Mouse (Mus musculus) limb, embryonic 12.5 days (tissue): ENCODE measurements around the gene Kcnk3. TPM values are rescaled to one million over a fixed set of nuclear protein-coding genes. Genes with fewer than 3 reads are reported as not detected.

Experiments used
- ATAC-seq: fragments of 200-750 bp; cut with Nextera tagmentation; 2 replicates; pipeline ENCODE4 v1.8.0; 2017; ENCODE audit warnings: low read depth, moderate TSS enrichment; ENCODE audit not compliant: insufficient number of reproducible peaks, insufficient read depth, low FRiP score, low TSS enrichment
- H3K27ac ChIP-seq: fragments of 300-500 bp; sonication (generic); 2 replicates; pipeline ENCODE4 v1.5.1; 2016; ENCODE audit warnings: mild to moderate bottlenecking, moderate library complexity
- H3K27me3 ChIP-seq: fragments of 300-500 bp; sonication (generic); 2 replicates; pipeline ENCODE4 v1.6.1; 2016; ENCODE audit warnings: mild to moderate bottlenecking, moderate library complexity
- H3K36me3 ChIP-seq: fragments of 300-500 bp; sonication (generic); 2 replicates; pipeline ENCODE4 v1.6.1; 2016; ENCODE audit warnings: mild to moderate bottlenecking, moderate library complexity
- H3K4me1 ChIP-seq: fragments of 300-500 bp; sonication (generic); replicated peaks from 2 replicates; pipeline ENCODE4 v1.6.1; 2016
- H3K4me2 ChIP-seq: fragments of 300-500 bp; sonication (generic); 2 replicates; pipeline ENCODE4 v1.6.1; 2016; ENCODE audit warnings: mild to moderate bottlenecking, moderate library complexity
- H3K4me3 ChIP-seq: fragments of 300-500 bp; sonication (generic); replicated peaks from 2 replicates; pipeline ENCODE4 v1.5.1; 2016; ENCODE audit warnings: mild to moderate bottlenecking
- H3K9ac ChIP-seq: fragments of 300-500 bp; sonication (generic); replicated peaks from 2 replicates; pipeline ENCODE4 v1.6.1; 2016; ENCODE audit warnings: mild to moderate bottlenecking, moderate library complexity
- H3K9me3 ChIP-seq: fragments of 300-500 bp; sonication (generic); 2 replicates; pipeline ENCODE4 v1.6.1; 2016; ENCODE audit warnings: mild to moderate bottlenecking, moderate library complexity
- WGBS: fragments of 180-500 bp; shearing (Covaris S2); methylation state at CpG from one replicate; pipeline ENCODE4 v1.1.7; 2016; 5-methylcytosine and 5-hydroxymethylcytosine counted together
- polyA plus RNA-seq: library from polyadenylated mRNA; unstranded; fragments of >200 nt; fragmentation: Nextera tagmentation; extraction: Ambion mirVana; gene quantifications from 2 replicates; pipeline ENCODE4 v1.2.1, GENCODE M21; 2016

Gene Kcnk3
- polyA plus RNA-seq, 1 experiment from 2014 or later, result 0.30 TPM

DNA sequence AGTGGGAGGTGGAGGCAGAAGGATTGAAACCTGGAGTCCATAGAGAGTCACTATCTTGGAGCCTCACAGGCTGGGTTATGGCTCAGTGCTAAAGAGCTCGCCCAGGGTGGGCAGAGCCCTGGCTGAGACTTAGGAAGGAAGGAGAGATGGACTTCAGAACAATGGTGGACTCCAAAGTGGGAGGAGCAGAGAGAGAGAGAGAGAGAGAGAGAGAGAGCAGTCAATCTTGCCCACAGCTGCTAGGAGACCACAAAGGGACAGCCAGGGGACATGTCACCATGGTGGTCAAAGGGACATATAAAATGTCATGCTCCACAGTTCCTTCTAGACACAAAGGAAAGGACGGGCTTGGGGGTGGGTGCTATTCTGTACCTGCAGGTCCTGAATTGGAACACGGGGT lies 15.3 kb downstream of the Kcnk3 start:
- no peak overlapping the region for H3K4me3 ChIP-seq
- no peak overlapping the region for H3K9ac ChIP-seq
- no peaks in the 10 kb centered on the region for H3K4me1 ChIP-seq
- peaks cover 8% of the 10 kb centered on the region; the same call in 1 of the 2 replicates for H3K27me3 ChIP-seq
- H3K27ac ChIP-seq, result no peak overlapping the region
- H3K9me3 ChIP-seq, result no peaks in the 10 kb centered on the region
- no peak for ATAC-seq
- no peaks in the 10 kb centered on the region for H3K36me3 ChIP-seq
- 71% methylated on average over 3 of the region's 3 CpGs for WGBS
- H3K4me2 ChIP-seq, result no peak overlapping the region

DNA sequence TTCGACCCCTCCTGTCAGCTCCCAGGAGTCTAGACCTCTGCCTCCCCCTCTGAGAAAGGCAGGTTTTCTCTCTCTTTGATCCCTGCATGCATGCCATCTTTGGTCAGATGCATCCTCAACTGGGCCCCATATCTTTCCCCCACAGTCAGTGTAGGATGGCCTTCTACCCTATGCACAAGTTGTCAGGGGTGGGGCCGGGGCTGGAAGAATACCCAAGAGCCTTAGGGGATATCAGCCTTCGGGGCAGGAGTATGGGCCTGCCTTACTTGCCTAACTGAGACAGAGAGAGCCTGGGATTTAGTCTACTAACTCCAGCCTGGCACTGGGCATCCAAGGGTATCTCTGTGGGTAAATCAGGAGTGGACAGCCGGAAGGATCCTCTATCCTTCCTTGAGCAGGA lies 16.0 kb downstream of the Kcnk3 start:
- no peak for ATAC-seq
- no peak overlapping the region for H3K4me3 ChIP-seq
- 0 out of 2 replicates have a peak, but pooled peaks cover 4% of the 10 kb centered on the region for H3K9me3 ChIP-seq
- H3K9ac ChIP-seq, result no peak overlapping the region
- no peaks in the 10 kb centered on the region for H3K4me1 ChIP-seq
- H3K4me2 ChIP-seq, result no peak overlapping the region
- H3K27me3 ChIP-seq, result peaks cover 8% of the 10 kb centered on the region; the same call in 1 of the 2 replicates
- H3K27ac ChIP-seq, result no peak overlapping the region
- WGBS, result 57% methylated on average over 4 of the region's 4 CpGs
- no peaks in the 10 kb centered on the region for H3K36me3 ChIP-seq

DNA sequence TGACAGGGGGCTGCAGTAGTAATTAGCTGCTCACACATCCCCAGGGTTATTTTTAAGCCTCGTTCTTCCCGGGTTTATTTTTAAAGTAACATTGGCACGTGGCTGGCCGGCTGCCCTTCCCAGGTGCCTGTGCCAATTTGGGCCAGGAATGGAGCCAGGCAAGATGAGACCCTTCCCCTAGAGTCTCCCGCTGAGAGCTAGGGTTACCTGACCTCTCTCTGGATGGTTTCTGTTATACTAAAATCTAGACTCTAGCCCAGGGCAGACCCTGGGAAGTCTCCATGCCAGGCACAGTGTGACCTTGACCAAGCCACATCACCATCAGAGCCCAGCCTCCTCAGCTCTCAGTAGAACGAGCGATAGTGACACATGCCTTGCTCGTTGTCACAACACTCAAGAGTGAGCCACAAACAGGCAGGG lies 16.8 kb downstream of the Kcnk3 start:
- WGBS, result 77% methylated on average over 8 of the region's 8 CpGs

DNA sequence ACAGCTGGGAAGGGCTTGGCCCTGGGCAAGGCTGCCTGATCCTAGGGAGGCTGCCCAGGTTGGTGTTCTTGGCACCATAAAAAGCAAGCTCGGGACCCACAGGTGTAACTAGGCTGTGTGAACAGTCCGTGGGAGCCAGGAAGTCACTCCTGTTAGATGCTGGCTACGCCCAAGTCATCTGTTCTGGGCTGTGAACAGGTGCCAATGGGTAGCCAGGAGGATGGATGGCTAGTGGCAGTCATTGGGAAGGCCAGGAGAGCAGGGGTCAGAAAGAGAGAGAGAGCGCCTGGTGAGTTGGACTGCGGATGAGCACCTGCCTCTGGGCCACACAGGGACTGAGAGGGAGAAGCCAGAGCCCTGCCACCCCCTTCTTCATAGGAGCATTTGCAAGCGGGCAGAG lies 17.7 kb downstream of the Kcnk3 start:
- no peaks in the 10 kb centered on the region for H3K4me1 ChIP-seq
- 82% methylated on average over 6 of the region's 6 CpGs for WGBS

More for the DNA sequence above, 16.8 kb downstream of the Kcnk3 start:
- H3K4me3 ChIP-seq, result no peak overlapping the region
- ATAC-seq, result no peak
- H3K27ac ChIP-seq, result no peak overlapping the region
- H3K27me3 ChIP-seq, result peaks cover 8% of the 10 kb centered on the region; the same call in 1 of the 2 replicates
- H3K36me3 ChIP-seq, result no peaks in the 10 kb centered on the region
- no peaks in the 10 kb centered on the region for H3K4me1 ChIP-seq
- H3K4me2 ChIP-seq, result no peak overlapping the region
- H3K9ac ChIP-seq, result no peak overlapping the region
- 0 out of 2 replicates have a peak, but pooled peaks cover 4% of the 10 kb centered on the region for H3K9me3 ChIP-seq

DNA sequence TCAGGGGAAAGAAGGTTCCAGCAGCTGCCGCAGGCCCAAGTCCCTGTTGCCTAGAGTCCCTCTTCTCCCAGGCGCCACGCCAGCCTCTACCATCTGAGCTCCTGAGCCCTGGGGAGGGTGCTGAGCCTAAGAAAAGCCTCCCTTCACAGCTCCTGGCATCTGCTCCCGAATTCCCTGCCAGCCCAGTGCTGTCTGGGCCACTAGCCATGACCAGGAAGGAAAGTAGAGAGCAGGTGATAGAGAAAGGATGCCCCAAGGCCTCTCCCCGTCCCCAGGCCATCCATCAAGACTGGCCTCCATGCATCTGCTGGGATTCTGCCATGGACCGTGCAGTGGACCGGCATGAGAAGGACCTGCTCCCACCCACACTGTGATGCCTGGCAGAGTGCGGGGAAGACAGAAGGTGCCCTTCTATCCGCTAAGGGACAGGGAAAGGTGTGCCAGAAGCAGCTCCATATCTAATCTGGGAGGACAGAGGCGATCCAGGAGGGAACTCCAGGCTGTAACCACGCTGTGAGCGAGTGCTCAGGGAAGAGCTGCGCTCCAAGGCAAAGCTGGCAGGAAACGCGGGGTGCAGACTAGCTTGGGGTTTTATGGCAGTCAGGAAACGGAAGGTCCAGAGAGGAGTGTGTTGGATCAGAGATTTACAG lies 18.6 kb downstream of the Kcnk3 start:
- Histone ChIP-seq H3K36me3 (no peaks in the 10 kb centered on the region), H3K27me3 (peaks cover 11% of the 10 kb centered on the region; the same call in 1 of the 2 replicates), H3K4me3 (no peak overlapping the region), H3K9me3 (0 out of 2 replicates have a peak, but pooled peaks cover 4% of the 10 kb centered on the region), H3K4me1 (no peaks in the 10 kb centered on the region), H3K27ac (no peak overlapping the region), H3K4me2 (no peak overlapping the region), H3K9ac (no peak overlapping the region)
- no peak for ATAC-seq
- 59% methylated on average over 16 of the region's 16 CpGs for WGBS

More for the DNA sequence above, 17.7 kb downstream of the Kcnk3 start:
- no peak overlapping the region for H3K9ac ChIP-seq
- H3K4me2 ChIP-seq, result no peak overlapping the region
- no peak for ATAC-seq
- H3K27ac ChIP-seq, result no peak overlapping the region
- H3K36me3 ChIP-seq, result no peaks in the 10 kb centered on the region
- 0 out of 2 replicates have a peak, but pooled peaks cover 4% of the 10 kb centered on the region for H3K9me3 ChIP-seq
- no peak overlapping the region for H3K4me3 ChIP-seq
- peaks cover 8% of the 10 kb centered on the region; the same call in 1 of the 2 replicates for H3K27me3 ChIP-seq

DNA sequence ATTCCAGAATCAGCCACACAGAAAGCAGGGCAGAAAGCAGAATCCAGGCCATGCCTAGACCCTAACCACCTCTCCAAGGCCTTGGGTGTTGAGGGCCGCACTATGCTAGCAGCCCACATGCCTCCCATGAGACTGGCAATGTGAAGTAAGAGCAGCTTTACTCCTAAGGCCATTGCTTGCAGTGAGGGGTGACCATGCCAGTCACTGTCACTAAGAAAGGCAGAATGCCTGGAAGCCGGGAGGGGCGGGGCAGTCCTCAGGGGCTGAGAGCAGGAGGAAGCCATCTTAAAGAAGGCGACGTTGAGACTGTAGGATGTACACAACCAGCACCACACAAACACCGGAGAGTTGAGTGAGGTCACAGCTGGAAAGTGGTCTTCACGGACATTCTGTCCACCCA lies 21.1 kb downstream of the Kcnk3 start:
- no peak for ATAC-seq
- H3K36me3 ChIP-seq, result no peaks in the 10 kb centered on the region
- 0 out of 2 replicates have a peak, but pooled peaks cover 7% of the 10 kb centered on the region for H3K27me3 ChIP-seq
- H3K9me3 ChIP-seq, result 0 out of 2 replicates have a peak, but pooled peaks cover 4% of the 10 kb centered on the region
- 87% methylated on average over 7 of the region's 7 CpGs for WGBS
- H3K27ac ChIP-seq, result no peak overlapping the region
- peaks cover 2% of the 10 kb centered on the region; the same call in 1 of the 2 replicates for H3K4me1 ChIP-seq
- H3K9ac ChIP-seq, result no peak overlapping the region
- H3K4me3 ChIP-seq, result no peak overlapping the region
- no peak overlapping the region for H3K4me2 ChIP-seq

DNA sequence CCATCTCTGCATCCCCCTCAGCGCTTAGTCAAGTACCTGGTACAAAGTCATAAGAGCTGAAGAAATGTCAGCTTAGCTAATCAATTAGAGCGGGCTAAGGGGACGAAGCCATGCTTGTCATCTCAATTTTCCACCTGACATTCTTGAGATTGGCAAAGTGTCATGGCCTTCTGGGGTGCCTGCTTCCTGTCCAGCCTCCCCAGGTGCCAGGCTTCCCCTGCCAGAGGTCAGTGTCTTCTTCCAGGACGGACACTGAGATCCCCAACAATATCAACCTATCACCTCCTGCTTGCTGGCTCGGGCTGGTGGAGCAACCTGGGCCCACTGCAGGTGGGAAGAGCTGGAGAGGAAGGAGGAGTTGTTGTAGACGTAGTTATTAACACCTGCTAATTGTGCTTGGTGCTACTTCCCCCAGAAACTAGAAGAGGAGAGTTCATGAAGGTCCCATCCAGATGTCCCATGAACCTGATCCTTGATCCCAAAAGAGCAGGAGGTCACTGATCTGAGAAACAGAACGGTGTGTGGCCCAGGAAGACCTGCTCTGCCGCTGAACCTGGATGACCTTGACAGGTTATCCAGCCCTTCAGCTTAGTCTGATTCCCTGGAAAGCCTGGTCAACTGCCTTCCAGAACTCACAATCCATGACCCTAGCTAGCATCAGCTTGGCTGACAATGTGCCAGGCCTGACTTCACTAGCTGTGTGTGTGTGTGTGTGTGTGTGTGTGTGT lies 22.1 kb downstream of the Kcnk3 start:
- Histone ChIP-seq H3K4me3 (no peak overlapping the region), H3K4me1 (peaks cover 9% of the 10 kb centered on the region), H3K27me3 (peaks cover 9% of the 10 kb centered on the region; the same call in 1 of the 2 replicates), H3K27ac (no peak overlapping the region), H3K4me2 (no peak overlapping the region), H3K9ac (no peak overlapping the region), H3K9me3 (0 out of 2 replicates have a peak, but pooled peaks cover 4% of the 10 kb centered on the region), H3K36me3 (no peaks in the 10 kb centered on the region)
- WGBS, result 80% methylated on average over 8 of the region's 8 CpGs
- ATAC-seq, result no peak

DNA sequence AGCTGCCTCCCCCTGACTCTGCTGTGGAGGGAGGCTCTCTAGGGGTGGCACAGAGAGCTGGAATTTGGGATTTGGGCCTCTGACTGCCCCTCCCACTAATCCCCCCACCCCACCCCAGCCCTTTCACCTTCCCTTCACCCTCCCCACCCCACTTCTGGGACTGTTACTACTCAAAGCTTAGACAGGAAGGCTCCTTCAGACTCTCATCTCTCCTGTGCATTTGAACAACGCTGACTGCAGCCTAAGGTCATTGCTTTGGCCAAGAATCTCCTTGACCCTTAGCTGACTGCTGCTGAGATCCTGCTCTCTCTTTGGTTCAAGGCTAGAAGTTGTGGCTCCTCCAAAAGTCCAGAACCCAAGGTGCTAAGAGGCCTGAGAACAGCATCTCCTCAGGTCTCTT lies 23.1 kb downstream of the Kcnk3 start:
- Histone ChIP-seq H3K4me3 (no peak overlapping the region), H3K9ac (no peak overlapping the region), H3K27ac (no peak overlapping the region), H3K36me3 (no peaks in the 10 kb centered on the region), H3K4me2 (no peak overlapping the region), H3K27me3 (peaks cover 12% of the 10 kb centered on the region; the same call in 1 of the 2 replicates), H3K9me3 (0 out of 2 replicates have a peak, but pooled peaks cover 4% of the 10 kb centered on the region), H3K4me1 (peaks cover 13% of the 10 kb centered on the region)
- WGBS, result 45% methylated on average over 1 of the region's 1 CpGs
- no peak for ATAC-seq

DNA sequence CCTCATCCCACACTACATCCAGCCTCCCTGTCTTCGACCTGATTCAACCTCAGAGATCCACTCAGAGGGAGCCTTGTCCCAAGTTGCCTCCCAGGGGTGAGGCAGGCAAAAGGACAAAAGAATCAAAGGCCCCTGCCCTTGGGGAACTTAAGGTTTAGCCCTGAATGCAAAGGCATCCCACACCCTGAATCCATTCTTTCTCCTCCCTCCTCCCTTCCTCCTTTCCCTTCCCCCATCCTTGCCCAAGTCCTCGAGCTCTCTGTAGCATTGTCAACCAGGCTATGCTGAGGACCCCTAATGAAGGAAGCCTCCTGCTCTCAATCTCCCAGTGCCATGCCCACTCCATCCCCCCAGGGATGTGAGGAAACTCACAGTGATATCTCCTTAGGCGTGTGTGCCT lies 23.7 kb downstream of the Kcnk3 start:
- no peak overlapping the region for H3K4me3 ChIP-seq
- WGBS, result 33% methylated on average over 3 of the region's 3 CpGs
- ATAC-seq, result no peak

DNA sequence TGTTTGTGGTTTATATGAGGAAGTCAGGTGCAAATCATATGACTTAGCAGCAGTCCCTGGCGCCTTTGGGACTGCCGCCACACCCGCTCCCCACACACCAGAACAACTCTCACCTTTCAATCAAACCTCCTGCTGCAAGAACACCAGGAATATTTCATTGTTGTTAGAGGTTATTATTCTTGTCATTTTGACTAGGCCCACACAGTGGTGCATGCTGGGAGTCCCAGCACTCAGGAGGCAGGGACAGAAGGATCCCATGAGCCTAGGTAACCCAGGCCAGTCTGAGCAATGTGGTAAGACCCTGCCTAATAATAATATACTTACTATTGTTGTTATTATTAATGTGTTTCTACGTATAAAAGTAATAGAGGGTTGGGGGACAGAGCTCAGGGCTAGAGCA lies 24.6 kb downstream of the Kcnk3 start:
- Histone ChIP-seq H3K36me3 (no peaks in the 10 kb centered on the region), H3K9ac (no peak overlapping the region), H3K4me2 (no peak overlapping the region), H3K27me3 (peaks cover 15% of the 10 kb centered on the region), H3K9me3 (0 out of 2 replicates have a peak, but pooled peaks cover 4% of the 10 kb centered on the region), H3K4me1 (peaks cover 13% of the 10 kb centered on the region), H3K27ac (no peak overlapping the region), H3K4me3 (no peak overlapping the region)
- WGBS, result 79% methylated on average over 4 of the region's 4 CpGs
- ATAC-seq, result no peak

More for the DNA sequence above, 23.7 kb downstream of the Kcnk3 start:
- Histone ChIP-seq H3K27ac (no peak overlapping the region), H3K9me3 (0 out of 2 replicates have a peak, but pooled peaks cover 4% of the 10 kb centered on the region), H3K4me1 (peaks cover 13% of the 10 kb centered on the region), H3K9ac (no peak overlapping the region), H3K27me3 (peaks cover 14% of the 10 kb centered on the region), H3K4me2 (no peak overlapping the region), H3K36me3 (no peaks in the 10 kb centered on the region)

DNA sequence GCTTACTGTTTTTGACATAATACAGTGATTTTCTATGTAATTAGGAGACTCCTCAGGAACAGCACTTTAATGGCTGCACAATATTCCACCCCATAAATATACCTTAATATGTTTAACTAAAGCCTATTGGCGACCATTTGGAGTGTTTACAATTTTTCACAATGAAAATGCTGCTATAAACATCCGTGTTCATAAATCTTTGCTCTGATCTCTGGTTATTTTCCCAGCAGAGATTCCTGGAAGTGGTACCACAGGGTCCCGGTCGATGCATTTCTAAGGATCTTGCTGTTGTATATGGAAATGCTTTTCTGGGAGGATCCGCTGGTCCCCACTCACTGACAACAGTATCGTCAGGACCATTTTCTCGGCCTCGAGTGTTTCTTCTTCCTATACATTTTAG lies 25.3 kb downstream of the Kcnk3 start:
- Histone ChIP-seq H3K4me1 (peaks cover 13% of the 10 kb centered on the region), H3K4me3 (no peak overlapping the region), H3K4me2 (no peak overlapping the region), H3K36me3 (no peaks in the 10 kb centered on the region), H3K27ac (no peak overlapping the region), H3K9ac (no peak overlapping the region), H3K27me3 (peaks cover 21% of the 10 kb centered on the region), H3K9me3 (0 out of 2 replicates have a peak, but pooled peaks cover 4% of the 10 kb centered on the region)
- 81% methylated on average over 8 of the region's 8 CpGs for WGBS
- ATAC-seq, result no peak
